Mouse (Mus musculus): ENCODE results near the gene Tspan13. TPM values are rescaled to one million over a fixed set of nuclear protein-coding genes. Genes with fewer than 3 reads are reported as not detected.

The Tspan13 gene
- polyA plus RNA-seq (2015; fragmentation: Nextera tagmentation; extraction: Ambion mirVana) = 17.2 and 17.7 TPM in 2 replicates

DNA sequence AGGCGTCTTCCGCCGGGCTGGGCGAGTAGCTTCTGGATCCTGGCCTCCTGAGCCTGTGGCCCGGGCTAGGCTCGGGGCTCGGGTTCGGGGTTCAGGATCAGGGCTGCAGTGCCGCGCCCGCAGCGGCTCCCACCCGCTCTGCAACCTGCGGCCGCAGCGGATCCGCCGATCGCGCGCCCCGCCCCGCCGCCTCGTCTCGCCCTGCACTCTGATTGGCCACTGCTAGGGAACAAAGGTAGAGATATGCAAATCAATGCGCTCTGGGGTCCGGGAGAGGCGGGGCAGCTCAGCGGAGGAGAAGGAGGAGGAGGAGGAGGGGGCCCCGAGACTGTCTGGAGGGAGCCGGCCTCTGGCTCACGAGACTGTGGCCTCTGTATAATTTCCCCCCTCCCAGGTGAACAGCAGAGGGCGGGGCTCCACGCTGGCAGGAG is at the start of gene Tspan13:
Gene Tspan13, minus strand, starts transcription at position 153 of the 431 bp plus-strand sequence.
- H3K27ac ChIP-seq (replicated peaks) = no peak within 1 kb of the TSS
- H3K27me3 ChIP-seq = 0 out of 2 replicates have a peak, but pooled peaks cover 7% of the 10 kb centered on the region
- H3K4me3 ChIP-seq (replicated peaks) = peak within 1 kb of the TSS; percentile 76
- peak; percentile 93 for ATAC-seq (ENCODE audit: insufficient read depth)
- peak within 1 kb of the TSS; percentile 98 for H3K4me2 ChIP-seq
- no peaks in the 10 kb centered on the region for H3K9me3 ChIP-seq (replicated peaks)
- H3K36me3 ChIP-seq (replicated peaks) = no peaks in the 10 kb centered on the region
- H3K9ac ChIP-seq = peak within 1 kb of the TSS; percentile 69
- under 1% methylated on average over 35 of the region's 35 CpGs for WGBS (ENCODE audit: insufficient replicate concordance)
- peaks cover 30% of the 10 kb centered on the region for H3K4me1 ChIP-seq (replicated peaks)

GRCm38 (mm10) chr12:36091964-36092363 is 49.7 kb upstream of the Tspan13 start:
- Histone ChIP-seq H3K4me1 (replicated peaks) (no peaks in the 10 kb centered on the region), H3K27me3 (no peaks in the 10 kb centered on the region), H3K27ac (replicated peaks) (no peak overlapping the region), H3K9me3 (replicated peaks) (no peaks in the 10 kb centered on the region), H3K4me3 (replicated peaks) (no peak overlapping the region), H3K36me3 (replicated peaks) (peaks cover 11% of the 10 kb centered on the region), H3K4me2 (no peak overlapping the region), H3K9ac (no peak overlapping the region)
- no peak for ATAC-seq (ENCODE audit: insufficient read depth)
- 81% methylated on average over 10 of the region's 10 CpGs for WGBS (ENCODE audit: insufficient replicate concordance)

- Histone ChIP-seq H3K4me2 (no peak overlapping the region), H3K9ac (no peak overlapping the region), H3K36me3 (replicated peaks) (peaks cover 11% of the 10 kb centered on the region), H3K4me3 (replicated peaks) (no peak overlapping the region), H3K27ac (replicated peaks) (no peak overlapping the region), H3K9me3 (replicated peaks) (no peaks in the 10 kb centered on the region), H3K4me1 (replicated peaks) (no peaks in the 10 kb centered on the region), H3K27me3 (no peaks in the 10 kb centered on the region)
- no peak for ATAC-seq (ENCODE audit: insufficient read depth)
- 53% methylated on average over 6 of the region's 6 CpGs for WGBS (ENCODE audit: insufficient replicate concordance)
Observed at GRCm38 (mm10) chr12:36089221-36089620, 46.9 kb upstream of the Tspan13 start.

DNA sequence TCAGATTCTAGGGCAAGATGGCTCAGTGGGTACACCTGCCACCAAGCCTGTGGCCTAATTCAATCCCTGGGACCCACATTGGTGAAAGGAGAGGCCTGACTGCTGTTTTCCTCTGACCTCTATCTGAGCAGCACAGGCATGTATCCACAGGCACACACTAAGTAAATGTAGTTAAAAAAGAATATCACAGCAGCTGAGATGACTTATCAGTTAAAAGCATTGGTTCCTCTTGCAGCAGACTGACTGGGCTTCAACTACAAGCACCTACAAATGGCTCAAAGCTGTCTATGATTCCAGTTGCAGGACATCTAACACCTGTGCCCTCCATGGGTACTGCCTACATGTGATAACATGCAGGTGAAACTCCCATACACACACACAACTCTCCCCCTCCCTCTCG is 46.5 kb upstream of the Tspan13 start:
- H3K4me1 ChIP-seq (replicated peaks) = no peaks in the 10 kb centered on the region
- peaks cover 11% of the 10 kb centered on the region for H3K36me3 ChIP-seq (replicated peaks)
- no peak overlapping the region for H3K9ac ChIP-seq
- no peaks in the 10 kb centered on the region for H3K9me3 ChIP-seq (replicated peaks)
- no peak overlapping the region for H3K4me3 ChIP-seq (replicated peaks)
- 67% methylated on average over 1 of the region's 1 CpGs for WGBS (ENCODE audit: insufficient replicate concordance)
- no peak for ATAC-seq (ENCODE audit: insufficient read depth)
- H3K27ac ChIP-seq (replicated peaks) = no peak overlapping the region
- H3K4me2 ChIP-seq = no peak overlapping the region
- no peaks in the 10 kb centered on the region for H3K27me3 ChIP-seq

GRCm38 (mm10) chr12:36085380-36085779 is 43.1 kb upstream of the Tspan13 start:
- Histone ChIP-seq H3K4me2 (no peak overlapping the region), H3K27me3 (no peaks in the 10 kb centered on the region), H3K4me1 (replicated peaks) (no peaks in the 10 kb centered on the region), H3K9me3 (replicated peaks) (no peaks in the 10 kb centered on the region), H3K27ac (replicated peaks) (no peak overlapping the region), H3K9ac (no peak overlapping the region), H3K4me3 (replicated peaks) (no peak overlapping the region), H3K36me3 (replicated peaks) (no peaks in the 10 kb centered on the region)
- no peak for ATAC-seq (ENCODE audit: insufficient read depth)
- 78% methylated on average over 2 of the region's 2 CpGs for WGBS (ENCODE audit: insufficient replicate concordance)

DNA sequence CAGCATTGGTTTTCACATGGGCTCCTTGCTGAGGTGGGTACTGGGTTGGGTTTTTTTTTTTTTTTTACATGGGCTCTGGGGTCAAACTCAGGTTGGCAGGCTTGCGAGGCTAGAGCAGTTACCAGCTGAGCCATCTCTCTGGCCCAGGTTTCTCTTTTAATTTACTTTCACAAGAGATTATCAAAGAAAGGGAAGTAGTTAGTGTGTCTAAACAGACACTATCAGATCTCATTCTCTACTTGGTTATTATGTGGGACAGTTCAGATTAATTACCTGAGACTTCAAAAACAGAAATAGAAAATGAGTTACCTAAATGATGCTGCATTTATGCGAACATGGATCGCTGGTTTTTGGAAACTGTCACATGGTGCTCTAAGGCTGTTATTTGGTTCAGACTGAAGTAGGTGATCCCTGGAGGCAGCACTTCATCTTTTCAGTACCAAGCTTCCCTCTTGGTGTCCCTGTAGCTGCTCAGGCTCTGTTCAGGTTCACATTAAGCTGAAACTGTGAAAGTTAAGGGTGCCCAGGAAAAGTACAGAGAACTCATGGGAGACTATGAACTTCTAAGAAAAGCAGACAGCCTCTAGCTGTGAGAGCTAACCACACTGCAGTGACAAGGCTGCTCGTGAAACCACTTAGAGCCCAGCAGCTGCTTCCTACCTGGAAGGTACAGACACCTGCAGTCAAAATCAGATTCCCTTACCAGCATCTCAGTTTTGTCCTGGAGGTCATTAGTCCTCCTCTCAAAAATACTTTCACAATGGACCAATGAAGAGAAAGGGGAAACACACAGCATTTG is 36.0 kb upstream of the Tspan13 start:
- Histone ChIP-seq H3K36me3 (replicated peaks) (no peaks in the 10 kb centered on the region), H3K4me1 (replicated peaks) (no peaks in the 10 kb centered on the region), H3K9ac (no peak overlapping the region), H3K27ac (replicated peaks) (no peak overlapping the region), H3K4me3 (replicated peaks) (no peak overlapping the region), H3K27me3 (no peaks in the 10 kb centered on the region), H3K4me2 (no peak overlapping the region), H3K9me3 (replicated peaks) (no peaks in the 10 kb centered on the region)
- ATAC-seq (ENCODE audit: insufficient read depth) = no peak
- 45% methylated on average over 4 of the region's 4 CpGs for WGBS (ENCODE audit: insufficient replicate concordance)

DNA sequence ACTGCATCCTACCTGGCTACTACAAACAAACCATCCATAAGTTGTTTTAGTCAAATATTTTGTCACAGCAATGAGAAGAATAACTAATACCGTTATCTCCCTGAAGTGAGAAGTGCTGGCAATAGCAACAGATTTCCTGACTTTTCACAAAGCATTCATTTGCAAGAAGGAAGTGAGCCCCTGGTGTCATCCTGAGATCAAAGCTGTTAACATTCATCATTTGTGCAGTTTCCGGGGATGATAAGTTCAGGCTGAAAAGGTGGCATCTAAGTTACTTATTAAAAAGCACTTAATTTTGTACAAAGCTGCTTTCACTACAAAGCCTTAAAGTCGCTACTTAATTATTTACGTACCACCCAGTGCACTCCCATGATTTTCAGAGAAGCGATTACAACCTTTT is 30.6 kb upstream of the Tspan13 start:
- H3K36me3 ChIP-seq (replicated peaks) = no peaks in the 10 kb centered on the region
- H3K4me2 ChIP-seq = no peak overlapping the region
- H3K9ac ChIP-seq = no peak overlapping the region
- 27% methylated on average over 5 of the region's 5 CpGs for WGBS (ENCODE audit: insufficient replicate concordance)
- ATAC-seq (ENCODE audit: insufficient read depth) = no peak
- no peak overlapping the region for H3K27ac ChIP-seq (replicated peaks)
- H3K9me3 ChIP-seq (replicated peaks) = no peaks in the 10 kb centered on the region
- H3K27me3 ChIP-seq = no peaks in the 10 kb centered on the region
- H3K4me1 ChIP-seq (replicated peaks) = no peaks in the 10 kb centered on the region
- H3K4me3 ChIP-seq (replicated peaks) = no peak overlapping the region

DNA sequence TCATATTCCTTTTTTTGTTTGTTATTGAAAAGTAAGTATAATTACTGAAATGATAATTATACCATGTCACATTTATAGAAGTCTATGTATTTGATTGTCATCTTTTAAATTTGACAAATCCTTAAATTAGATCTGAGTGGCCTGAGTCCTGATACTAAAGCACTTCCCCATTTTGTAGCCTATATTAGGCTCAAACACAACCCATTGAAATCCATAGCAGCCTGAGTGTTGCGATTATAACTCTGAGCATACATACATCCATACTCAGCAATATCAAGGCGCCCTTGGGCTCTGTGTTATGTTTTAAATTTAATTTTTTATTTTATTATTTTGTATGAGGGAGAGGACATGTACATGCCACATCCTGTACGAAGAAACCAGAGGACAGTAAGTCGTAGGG is 27.9 kb upstream of the Tspan13 start:
- Histone ChIP-seq H3K9me3 (replicated peaks) (no peaks in the 10 kb centered on the region), H3K4me2 (no peak overlapping the region), H3K4me3 (replicated peaks) (no peak overlapping the region), H3K4me1 (replicated peaks) (no peaks in the 10 kb centered on the region), H3K36me3 (replicated peaks) (no peaks in the 10 kb centered on the region), H3K27ac (replicated peaks) (no peak overlapping the region), H3K9ac (no peak overlapping the region), H3K27me3 (no peaks in the 10 kb centered on the region)
- no peak for ATAC-seq (ENCODE audit: insufficient read depth)
- WGBS (ENCODE audit: insufficient replicate concordance) = 48% methylated on average over 4 of the region's 4 CpGs

- WGBS (ENCODE audit: insufficient replicate concordance) = 65% methylated on average over 2 of the region's 2 CpGs
- Histone ChIP-seq H3K27ac (replicated peaks) (no peak overlapping the region), H3K4me3 (replicated peaks) (no peak overlapping the region), H3K36me3 (replicated peaks) (no peaks in the 10 kb centered on the region), H3K27me3 (no peaks in the 10 kb centered on the region), H3K9ac (no peak overlapping the region), H3K4me1 (replicated peaks) (no peaks in the 10 kb centered on the region), H3K9me3 (replicated peaks) (no peaks in the 10 kb centered on the region), H3K4me2 (no peak overlapping the region)
- no peak for ATAC-seq (ENCODE audit: insufficient read depth)
Observed at GRCm38 (mm10) chr12:36067538-36067937, 25.2 kb upstream of the Tspan13 start.

DNA sequence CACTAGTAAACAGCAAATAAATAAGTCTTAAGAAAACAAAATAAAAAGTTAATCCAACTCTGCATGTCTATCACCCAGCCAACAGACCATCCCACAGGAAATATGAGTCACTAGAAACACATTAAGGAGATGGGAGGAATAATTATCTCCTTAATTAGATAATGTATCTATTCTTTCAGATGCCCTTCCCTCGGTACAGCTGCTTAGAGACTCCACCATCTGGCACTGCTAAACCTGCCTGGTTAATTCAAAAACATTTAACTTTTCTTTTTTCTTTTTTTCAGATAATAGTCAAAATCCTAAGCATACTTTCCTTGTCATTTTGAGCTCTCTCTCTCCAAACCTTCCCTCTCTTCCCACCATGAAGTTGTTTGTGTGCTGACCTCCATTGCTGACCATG is 23.6 kb upstream of the Tspan13 start:
- ATAC-seq (ENCODE audit: insufficient read depth) = no peak
- no peaks in the 10 kb centered on the region for H3K36me3 ChIP-seq (replicated peaks)
- H3K9me3 ChIP-seq (replicated peaks) = no peaks in the 10 kb centered on the region
- H3K27me3 ChIP-seq = no peaks in the 10 kb centered on the region
- no peaks in the 10 kb centered on the region for H3K4me1 ChIP-seq (replicated peaks)
- H3K9ac ChIP-seq = no peak overlapping the region
- 55% methylated on average over 1 of the region's 1 CpGs for WGBS (ENCODE audit: insufficient replicate concordance)
- H3K4me2 ChIP-seq = no peak overlapping the region
- no peak overlapping the region for H3K4me3 ChIP-seq (replicated peaks)
- no peak overlapping the region for H3K27ac ChIP-seq (replicated peaks)

- H3K36me3 ChIP-seq (replicated peaks) = no peaks in the 10 kb centered on the region
- no peak overlapping the region for H3K9ac ChIP-seq
- H3K27me3 ChIP-seq = no peaks in the 10 kb centered on the region; the same call in 1 of the 2 replicates
- H3K4me1 ChIP-seq (replicated peaks) = no peaks in the 10 kb centered on the region
- H3K4me2 ChIP-seq = no peak overlapping the region
- ATAC-seq (ENCODE audit: insufficient read depth) = no peak
- H3K27ac ChIP-seq (replicated peaks) = no peak overlapping the region
- WGBS (ENCODE audit: insufficient replicate concordance) = 19% methylated on average over 2 of the region's 2 CpGs
- no peaks in the 10 kb centered on the region for H3K9me3 ChIP-seq (replicated peaks)
- no peak overlapping the region for H3K4me3 ChIP-seq (replicated peaks)
Observed at GRCm38 (mm10) chr12:36057699-36058098, 15.4 kb upstream of the Tspan13 start.

GRCm38 (mm10) chr12:36050276-36050675 is 8.0 kb upstream of the Tspan13 start:
- WGBS (ENCODE audit: insufficient replicate concordance) = 47% methylated on average over 1 of the region's 1 CpGs
- ATAC-seq (ENCODE audit: insufficient read depth) = no peak

More at GRCm38 (mm10) chr12:36050276-36050675, 8.0 kb upstream of the Tspan13 start:
- H3K27ac ChIP-seq (replicated peaks) = no peak overlapping the region
- H3K9me3 ChIP-seq (replicated peaks) = no peaks in the 10 kb centered on the region
- no peak overlapping the region for H3K4me3 ChIP-seq (replicated peaks)
- no peak overlapping the region for H3K9ac ChIP-seq
- no peaks in the 10 kb centered on the region for H3K36me3 ChIP-seq (replicated peaks)
- no peak overlapping the region for H3K4me2 ChIP-seq
- no peaks in the 10 kb centered on the region; the same call in 1 of the 2 replicates for H3K27me3 ChIP-seq
- no peaks in the 10 kb centered on the region for H3K4me1 ChIP-seq (replicated peaks)
